Mouse (Mus musculus): ENCODE data around the gene Gspt1. TPM values are rescaled to one million over a fixed set of nuclear protein-coding genes. Genes with fewer than 3 reads are reported as not detected.

Gspt1 gene
- total and polyA plus RNA-seq, 3 experiments = 111 to 886 (median 147) TPM

- Histone ChIP-seq H3K9me3 (replicated peaks; ENCODE audit: low read length) (no peaks in the 10 kb centered on the region), H3K4me1 (ENCODE audit: control insufficient read depth in 1 of 2, insufficient read depth in 2 of 2) (peaks cover 3 to 58% of the 10 kb centered on the region in 2 experiments), H3K79me2 (replicated peaks; ENCODE audit: control insufficient read depth, extremely low read depth, insufficient read depth, poor library complexity, severe bottlenecking) (peaks cover 64% of the 10 kb centered on the region), H3K36me3 (replicated peaks in 1 of 2; ENCODE audit: control insufficient read depth in 1 of 2, insufficient read depth in 1 of 2, low read length in 1 of 2) (peaks cover 34 to 58% of the 10 kb centered on the region in 2 experiments), H3K4me2 (ENCODE audit: insufficient read depth, low read depth, poor library complexity, severe bottlenecking) (peak within 1 kb of the TSS; percentile 99), H3K27me3 (replicated peaks) (no peaks in the 10 kb centered on the region), H3K9ac (ENCODE audit: insufficient read depth, low read depth) (peak within 1 kb of the TSS; percentile 88), H3K27ac (ENCODE audit: insufficient read depth, low read depth) (peak within 1 kb of the TSS; percentile 37), H3K4me3 (replicated peaks in 1 of 3; ENCODE audit: low read depth in 2 of 3, low read length in 2 of 3, poor library complexity in 1 of 3) (peak within 1 kb of the TSS; percentile 66 to 83 (median 68))
- in situ Hi-C loops (cut with MboI; ENCODE audit: low pct_ligation_motif_present, low pct_unique_long_range_greater_than_20kb, low sequenced_read_pairs) = no loop called here
- dilution Hi-C loops (cut with MboI; ENCODE audit: extremely low pct_ligation_motif_present, extremely low pct_unique_long_range_greater_than_20kb, low sequenced_read_pairs) = no loop called here
- peak; percentile 99 for DNase-seq (ENCODE audit: extremely low read depth)
- TF ChIP-seq SIN3A (IDR thresholded peaks at IDR 0.05; ENCODE audit: low read length) (peak; percentile 98), POLR2AphosphoS2 (IDR thresholded peaks at IDR 0.05; ENCODE audit: low read depth, low read length) (peak; percentile 98), ZMIZ1 (IDR thresholded peaks at IDR 0.05; ENCODE audit: low read depth, low read length) (peak; percentile 95), UBTF (IDR thresholded peaks at IDR 0.05; ENCODE audit: low read depth, low read length) (peak; percentile 52; the same call in 1 of the 2 replicates), CHD2 (IDR thresholded peaks at IDR 0.05; ENCODE audit: low read length) (peak; percentile 97), NRF1 (IDR thresholded peaks at IDR 0.05; ENCODE audit: low read depth, low read length) (peak; percentile 94), ZC3H11A (IDR thresholded peaks at IDR 0.05; ENCODE audit: low read depth, low read length) (no peak), TBP (conservative IDR thresholded peaks at IDR 0.05; ENCODE audit: low read depth, low read length) (peak; percentile 97), MXI1 (IDR thresholded peaks at IDR 0.05; ENCODE audit: low read depth, low read length) (peak; percentile 99), IRF4 (IDR thresholded peaks at IDR 0.05; ENCODE audit: low read depth, low read length) (peak; percentile 64; the same call in 1 of the 2 replicates), CTCF (conservative IDR thresholded peaks at IDR 0.05 in 1 of 2, IDR thresholded peaks at IDR 0.05 in 1 of 2; ENCODE audit: low read depth in 2 of 2, low read length in 2 of 2) (no peak), ETS1 (conservative IDR thresholded peaks at IDR 0.05; ENCODE audit: low read depth, low read length) (peak; percentile 68), USF2 (conservative IDR thresholded peaks at IDR 0.05; ENCODE audit: low read depth, low read length) (no peak), TCF12 (IDR thresholded peaks at IDR 0.05; ENCODE audit: low read depth, low read length) (peak; percentile 99), MAFK (IDR thresholded peaks at IDR 0.05; ENCODE audit: insufficient replicate concordance, low read length) (0 out of 2 replicates have a peak, but pooled peaks have one; percentile 16), BHLHE40 (IDR thresholded peaks at IDR 0.05; ENCODE audit: low read depth, low read length) (peak; percentile 60), CHD1 (IDR thresholded peaks at IDR 0.05; ENCODE audit: low read depth, low read length) (peak; percentile 84), MAZ (IDR thresholded peaks at IDR 0.05; ENCODE audit: low read depth, low read length) (peak; percentile 91), JUN (IDR thresholded peaks at IDR 0.05; ENCODE audit: insufficient read depth, low read depth, low read length) (peak; percentile 73), USF1 (IDR thresholded peaks at IDR 0.05; ENCODE audit: low read depth, low read length) (no peak; the same call in 1 of the 2 replicates), KAT2A (IDR thresholded peaks at IDR 0.05; ENCODE audit: insufficient replicate concordance, low read length) (peak; percentile 97), NELFE (IDR thresholded peaks at IDR 0.05; ENCODE audit: low read depth, low read length) (peak; percentile 99), ZNF384 (IDR thresholded peaks at IDR 0.05; ENCODE audit: low read depth, low read length) (0 out of 2 replicates have a peak, but pooled peaks have one; percentile 35), EP300 (IDR thresholded peaks at IDR 0.05; ENCODE audit: low read length) (peak; percentile 48; the same call in 1 of the 2 replicates), PAX5 (IDR thresholded peaks at IDR 0.05; ENCODE audit: low read length) (no peak), MYC (IDR thresholded peaks at IDR 0.05; ENCODE audit: low read depth, low read length) (peak; percentile 99), MEF2A (IDR thresholded peaks at IDR 0.05; ENCODE audit: borderline replicate concordance, low read depth, low read length) (peak; percentile 87), SMC3 (IDR thresholded peaks at IDR 0.05; ENCODE audit: low read depth, low read length) (no peak), POLR2A (IDR thresholded peaks at IDR 0.05; ENCODE audit: low read depth, low read length) (peak; percentile 100), JUND (conservative IDR thresholded peaks at IDR 0.05; ENCODE audit: low read depth, low read length) (peak; percentile 77), GABPA (IDR thresholded peaks at IDR 0.05; ENCODE audit: insufficient replicate concordance, low read depth, low read length) (peak; percentile 66; the same call in 1 of the 2 replicates), RAD21 (IDR thresholded peaks at IDR 0.05; ENCODE audit: low read depth, low read length) (no peak), HCFC1 (IDR thresholded peaks at IDR 0.05; ENCODE audit: low read depth, low read length) (peak; percentile 95), MAX (IDR thresholded peaks at IDR 0.05; ENCODE audit: low read length) (peak; percentile 98), E2F4 (IDR thresholded peaks at IDR 0.05; ENCODE audit: insufficient replicate concordance, low read depth, low read length) (peak; percentile 99), ZKSCAN1 (IDR thresholded peaks at IDR 0.05; ENCODE audit: borderline replicate concordance, low read depth, low read length) (no peak; the same call in 1 of the 2 replicates), ELF1 (IDR thresholded peaks at IDR 0.05; ENCODE audit: low read depth, low read length) (peak; percentile 90)
These were observed 51.3 kb downstream of the Gspt1 start, which contains the start of gene Rsl1d1 for GRCm38 (mm10) chr16:11202571-11203554. Gene Rsl1d1, minus strand, starts transcription at chr16:11203331.

Measured in CH12.LX (cell line).